Mouse (Mus musculus) heart, embryonic 13.5 days (tissue): ENCODE measurements around the gene Dars2. TPM values are rescaled to one million over a fixed set of nuclear protein-coding genes. Genes with fewer than 3 reads are reported as not detected.
"Not testable (repeated sequence)": the region's sequence is repeated elsewhere in the genome, so short reads cannot be mapped to it uniquely, and the experiment has no call there.

Source experiments
- ATAC-seq: fragments of 200-750 bp; cut with Nextera tagmentation; 2 replicates; pipeline ENCODE4 v1.8.0; 2017; ENCODE audit warnings: moderate TSS enrichment; ENCODE audit not compliant: insufficient number of reproducible peaks, low FRiP score, low TSS enrichment; ENCODE audit errors: extremely low read depth
- H3K27ac ChIP-seq: fragments of 300-500 bp; sonication (generic); replicated peaks from 2 replicates; pipeline ENCODE4 v1.5.1; 2015; ENCODE audit warnings: moderate library complexity, mild to moderate bottlenecking, inconsistent platforms
- H3K27me3 ChIP-seq: fragments of 300-500 bp; sonication (generic); replicated peaks from 2 replicates; pipeline ENCODE4 v1.6.1; 2015; ENCODE audit warnings: mild to moderate bottlenecking, inconsistent platforms
- H3K36me3 ChIP-seq: fragments of 300-500 bp; sonication (generic); 2 replicates; pipeline ENCODE4 v1.6.1; 2015; ENCODE audit warnings: mild to moderate bottlenecking, inconsistent platforms
- H3K4me1 ChIP-seq: fragments of 300-500 bp; sonication (generic); 2 replicates; pipeline ENCODE4 v1.6.1; 2015; ENCODE audit warnings: inconsistent platforms
- H3K4me2 ChIP-seq: fragments of 300-500 bp; sonication (generic); 2 replicates; pipeline ENCODE4 v1.6.1; 2015; ENCODE audit warnings: inconsistent platforms, mild to moderate bottlenecking, moderate library complexity
- H3K4me3 ChIP-seq: fragments of 300-500 bp; sonication (generic); 2 replicates; pipeline ENCODE4 v1.5.1; 2015; ENCODE audit warnings: moderate library complexity, mild to moderate bottlenecking, inconsistent platforms
- H3K9ac ChIP-seq: fragments of 300-500 bp; sonication (generic); 2 replicates; pipeline ENCODE4 v1.6.1; 2015; ENCODE audit warnings: inconsistent platforms, mild to moderate bottlenecking, moderate library complexity
- H3K9me3 ChIP-seq: fragments of 300-500 bp; sonication (generic); 2 replicates; pipeline ENCODE4 v1.6.1; 2016; ENCODE audit warnings: inconsistent platforms
- WGBS: fragments of 180-500 bp; shearing (Covaris S2); methylation state at CpG from one replicate; pipeline ENCODE4 v1.1.7; 2015; ENCODE audit warnings: mixed read lengths; 5-methylcytosine and 5-hydroxymethylcytosine counted together
- polyA plus RNA-seq: library from polyadenylated mRNA; unstranded; fragments of >200 nt; fragmentation: Nextera tagmentation; extraction: Ambion mirVana; gene quantifications from 2 replicates; pipeline ENCODE4 v1.2.1, GENCODE M21; 2015

Gene Dars2
- polyA plus RNA-seq, 1 experiment from 2014 or later = 29.3 TPM

GRCm38 (mm10) chr1:161034435-161035280, 35.8 kb downstream of the Dars2 start, which contains the start of gene Zbtb37:
Gene Zbtb37, minus strand, starts transcription at chr1:161034849.
- under 1% methylated on average over 71 of the region's 76 CpGs for WGBS
- H3K27ac ChIP-seq = peak within 1 kb of the TSS; percentile 94
- no peaks in the 10 kb centered on the region for H3K27me3 ChIP-seq
- peak within 1 kb of the TSS; percentile 75 for H3K4me3 ChIP-seq
- peak; percentile 94 for ATAC-seq
- no peaks in the 10 kb centered on the region for H3K9me3 ChIP-seq
- peaks cover 29% of the 10 kb centered on the region for H3K4me1 ChIP-seq
- peak within 1 kb of the TSS; percentile 95 for H3K9ac ChIP-seq
- peaks cover 67% of the 10 kb centered on the region for H3K36me3 ChIP-seq
- peak within 1 kb of the TSS; percentile 85 for H3K4me2 ChIP-seq

GRCm38 (mm10) chr1:161033856-161034434, 36.5 kb downstream of the Dars2 start:
- peak overlapping the region; percentile 94 for H3K27ac ChIP-seq
- peak overlapping the region; percentile 85 for H3K4me2 ChIP-seq
- peak overlapping the region; percentile 95 for H3K9ac ChIP-seq
- H3K4me3 ChIP-seq = peak overlapping the region; percentile 75
- H3K27me3 ChIP-seq = no peaks in the 10 kb centered on the region
- WGBS = 2% methylated on average over 21 of the region's 21 CpGs
- no peak for ATAC-seq
- peaks cover 29% of the 10 kb centered on the region for H3K4me1 ChIP-seq
- peaks cover 67% of the 10 kb centered on the region for H3K36me3 ChIP-seq
- H3K9me3 ChIP-seq = no peaks in the 10 kb centered on the region

- no peak overlapping the region for H3K4me3 ChIP-seq
- H3K4me1 ChIP-seq = peaks cover 18% of the 10 kb centered on the region
- no peaks in the 10 kb centered on the region for H3K27me3 ChIP-seq
- ATAC-seq = no peak
- no peak overlapping the region for H3K27ac ChIP-seq
- no peak overlapping the region for H3K4me2 ChIP-seq
- WGBS = 90% methylated on average over 7 of the region's 7 CpGs
- H3K36me3 ChIP-seq = peaks cover 56% of the 10 kb centered on the region
- no peak overlapping the region for H3K9ac ChIP-seq
- H3K9me3 ChIP-seq = no peaks in the 10 kb centered on the region
These were observed 38.1 kb downstream of the Dars2 start for GRCm38 (mm10) chr1:161032345-161032744.

GRCm38 (mm10) chr1:161031881-161032280, 38.6 kb downstream of the Dars2 start:
- Histone ChIP-seq H3K9me3 (no peaks in the 10 kb centered on the region), H3K9ac (no peak overlapping the region), H3K36me3 (peaks cover 58% of the 10 kb centered on the region), H3K27ac (no peak overlapping the region), H3K4me1 (peaks cover 15% of the 10 kb centered on the region), H3K4me3 (no peak overlapping the region), H3K27me3 (no peaks in the 10 kb centered on the region), H3K4me2 (no peak overlapping the region)
- no peak for ATAC-seq
- 91% methylated on average over 9 of the region's 9 CpGs for WGBS

- Histone ChIP-seq H3K4me1 (peaks cover 9% of the 10 kb centered on the region), H3K27me3 (no peaks in the 10 kb centered on the region), H3K4me2 (no peak overlapping the region), H3K9ac (no peak overlapping the region), H3K4me3 (no peak overlapping the region), H3K9me3 (no peaks in the 10 kb centered on the region), H3K27ac (no peak overlapping the region), H3K36me3 (peaks cover 51% of the 10 kb centered on the region)
- no peak for ATAC-seq
- 89% methylated on average over 3 of the region's 3 CpGs for WGBS
These were observed 40.4 kb downstream of the Dars2 start for GRCm38 (mm10) chr1:161030058-161030457.

- not testable (repeated sequence) for H3K9ac ChIP-seq, H3K4me3 ChIP-seq, H3K9me3 ChIP-seq, H3K4me1 ChIP-seq, H3K27ac ChIP-seq, H3K4me2 ChIP-seq, H3K27me3 ChIP-seq, ATAC-seq
- peaks cover 51% of the 10 kb centered on the region for H3K36me3 ChIP-seq
- WGBS = 91% methylated on average over 1 of the region's 1 CpGs
These were observed 42.0 kb downstream of the Dars2 start for GRCm38 (mm10) chr1:161028427-161028826.

GRCm38 (mm10) chr1:161027196-161027595, 43.3 kb downstream of the Dars2 start:
- peaks cover 46% of the 10 kb centered on the region for H3K36me3 ChIP-seq
- H3K4me3 ChIP-seq = no peak overlapping the region
- WGBS = 65% methylated on average over 2 of the region's 2 CpGs
- no peaks in the 10 kb centered on the region for H3K9me3 ChIP-seq
- no peak overlapping the region for H3K27ac ChIP-seq
- H3K4me1 ChIP-seq = 0 out of 2 replicates have a peak, but pooled peaks cover 6% of the 10 kb centered on the region
- no peak overlapping the region for H3K4me2 ChIP-seq
- H3K9ac ChIP-seq = no peak overlapping the region
- no peak for ATAC-seq
- no peaks in the 10 kb centered on the region for H3K27me3 ChIP-seq

GRCm38 (mm10) chr1:161025410-161026210, 44.8 kb downstream of the Dars2 start:
- Histone ChIP-seq H3K27ac (no peak overlapping the region), H3K9me3 (no peaks in the 10 kb centered on the region), H3K9ac (no peak overlapping the region), H3K4me1 (0 out of 2 replicates have a peak, but pooled peaks cover 6% of the 10 kb centered on the region), H3K36me3 (peaks cover 40% of the 10 kb centered on the region), H3K27me3 (no peaks in the 10 kb centered on the region), H3K4me2 (no peak overlapping the region), H3K4me3 (no peak overlapping the region)
- WGBS = 79% methylated on average over 5 of the region's 5 CpGs
- no peak for ATAC-seq

- 92% methylated on average over 14 of the region's 14 CpGs for WGBS
- Histone ChIP-seq H3K4me2 (no peak overlapping the region), H3K4me1 (peaks cover 6% of the 10 kb centered on the region; the same call in 1 of the 2 replicates), H3K27me3 (no peaks in the 10 kb centered on the region), H3K27ac (no peak overlapping the region), H3K36me3 (peaks cover 48% of the 10 kb centered on the region), H3K9ac (no peak overlapping the region), H3K9me3 (no peaks in the 10 kb centered on the region), H3K4me3 (no peak overlapping the region)
- ATAC-seq = no peak; the same call in 1 of the 2 replicates
These were observed 50.4 kb downstream of the Dars2 start for GRCm38 (mm10) chr1:161020051-161020450.

- no peaks in the 10 kb centered on the region for H3K27me3 ChIP-seq
- no peak overlapping the region for H3K27ac ChIP-seq
- ATAC-seq = no peak
- no peaks in the 10 kb centered on the region; the same call in 1 of the 2 replicates for H3K4me1 ChIP-seq
- H3K4me2 ChIP-seq = no peak overlapping the region
- H3K9me3 ChIP-seq = no peaks in the 10 kb centered on the region
- peaks cover 70% of the 10 kb centered on the region for H3K36me3 ChIP-seq
- no peak overlapping the region for H3K4me3 ChIP-seq
- 69% methylated on average over 2 of the region's 2 CpGs for WGBS
- no peak overlapping the region for H3K9ac ChIP-seq
These were observed 54.1 kb downstream of the Dars2 start for GRCm38 (mm10) chr1:161016378-161016777.

GRCm38 (mm10) chr1:161010436-161010835, 60.0 kb downstream of the Dars2 start:
- ATAC-seq = no peak

More at GRCm38 (mm10) chr1:161010436-161010835, 60.0 kb downstream of the Dars2 start:
- Histone ChIP-seq H3K9me3 (no peaks in the 10 kb centered on the region), H3K4me2 (no peak overlapping the region), H3K27me3 (no peaks in the 10 kb centered on the region), H3K4me1 (no peaks in the 10 kb centered on the region; the same call in 1 of the 2 replicates), H3K4me3 (no peak overlapping the region), H3K36me3 (peaks cover 50% of the 10 kb centered on the region), H3K9ac (no peak overlapping the region), H3K27ac (no peak overlapping the region)
- 89% methylated on average over 4 of the region's 4 CpGs for WGBS
